Mouse (Mus musculus) myocyte (in vitro differentiated cells): ENCODE data around the gene Tsfm.

Source experiments
- CEBPB ChIP-seq: IDR thresholded peaks from 2 replicates; pipeline ENCODE4 v1.6.1; 2011; ENCODE audit warnings: mild to moderate bottlenecking, moderate library complexity; ENCODE audit not compliant: poor library complexity, insufficient read depth, severe bottlenecking
- E2F4 ChIP-seq: IDR thresholded peaks from one replicate; pipeline ENCODE4 v1.6.1; 2011; ENCODE audit warnings: mild to moderate bottlenecking, control low read depth, moderate library complexity; ENCODE audit not compliant: insufficient read depth
- MAX ChIP-seq: IDR thresholded peaks from one replicate; pipeline ENCODE4 v1.6.1; 2011; ENCODE audit warnings: low read depth, mild to moderate bottlenecking, control low read depth
- MYOD1 ChIP-seq, 3 experiments: IDR thresholded peaks; one replicate each; pipeline ENCODE4 v1.6.1; 2011; ENCODE audit warnings: control low read depth in 2 of 3, low read depth in 2 of 3, mild to moderate bottlenecking in 2 of 3, moderate library complexity in 1 of 3; ENCODE audit not compliant: insufficient read length in 2 of 3, control insufficient read depth in 1 of 3
- MYOG ChIP-seq, 3 experiments: IDR thresholded peaks; one replicate each; pipeline ENCODE4 v1.6.1; 2011; ENCODE audit warnings: control low read depth in 2 of 3, low read depth in 2 of 3, mild to moderate bottlenecking in 2 of 3; ENCODE audit not compliant: insufficient read length in 2 of 3, control insufficient read depth in 1 of 3, insufficient read depth in 1 of 3
- POLR2A ChIP-seq: IDR thresholded peaks from one replicate; pipeline ENCODE4 v1.6.1; 2011; ENCODE audit warnings: low read depth, mild to moderate bottlenecking, control low read depth, moderate library complexity; ENCODE audit not compliant: insufficient read length
- POLR2AphosphoS2 ChIP-seq: IDR thresholded peaks from one replicate; pipeline ENCODE4 v1.6.1; 2011; ENCODE audit warnings: low read depth, control low read depth; ENCODE audit not compliant: insufficient read length
- REST ChIP-seq: IDR thresholded peaks from one replicate; pipeline ENCODE4 v1.6.1; 2011; ENCODE audit warnings: mild to moderate bottlenecking, control low read depth, moderate library complexity; ENCODE audit not compliant: insufficient read depth, insufficient read length
- SRF ChIP-seq: IDR thresholded peaks from one replicate; pipeline ENCODE4 v1.6.1; 2011; ENCODE audit warnings: low read depth; ENCODE audit not compliant: control insufficient read depth, insufficient read length
- TCF12 ChIP-seq: IDR thresholded peaks from one replicate; pipeline ENCODE4 v1.6.1; 2011; ENCODE audit warnings: mild to moderate bottlenecking, control low read depth; ENCODE audit not compliant: poor library complexity, insufficient read depth, severe bottlenecking
- TCF3 ChIP-seq: IDR thresholded peaks from one replicate; pipeline ENCODE4 v1.6.1; 2011; ENCODE audit warnings: low read depth, control low read depth; ENCODE audit not compliant: insufficient read length
- USF1 ChIP-seq: IDR thresholded peaks from one replicate; pipeline ENCODE4 v1.6.1; 2011; ENCODE audit warnings: low read depth, mild to moderate bottlenecking, control low read depth, moderate library complexity

GRCm38 (mm10) chr10:127036273-127036672 is 5.6 kb upstream of the Tsfm start:
- TF ChIP-seq POLR2A (no peak), POLR2AphosphoS2 (no peak), MAX (no peak), CEBPB (no peak), USF1 (no peak), REST (no peak), TCF12 (no peak), MYOG (IDR thresholded peaks at IDR 0.05; ENCODE audit: control insufficient read depth in 1 of 3, insufficient read depth in 1 of 3, insufficient read length in 2 of 3, low read depth in 2 of 3) (no peak), SRF (no peak), MYOD1 (IDR thresholded peaks at IDR 0.05; ENCODE audit: control insufficient read depth in 1 of 3, insufficient read length in 2 of 3, low read depth in 2 of 3) (no peak), E2F4 (no peak), TCF3 (no peak)
